Mouse (Mus musculus): ENCODE measurements around the gene Palm2. TPM values are rescaled to one million over a fixed set of nuclear protein-coding genes. Genes with fewer than 3 reads are reported as not detected.

Gene Palm2
- polyA plus RNA-seq, 1 experiment = 5.2 TPM

DNA sequence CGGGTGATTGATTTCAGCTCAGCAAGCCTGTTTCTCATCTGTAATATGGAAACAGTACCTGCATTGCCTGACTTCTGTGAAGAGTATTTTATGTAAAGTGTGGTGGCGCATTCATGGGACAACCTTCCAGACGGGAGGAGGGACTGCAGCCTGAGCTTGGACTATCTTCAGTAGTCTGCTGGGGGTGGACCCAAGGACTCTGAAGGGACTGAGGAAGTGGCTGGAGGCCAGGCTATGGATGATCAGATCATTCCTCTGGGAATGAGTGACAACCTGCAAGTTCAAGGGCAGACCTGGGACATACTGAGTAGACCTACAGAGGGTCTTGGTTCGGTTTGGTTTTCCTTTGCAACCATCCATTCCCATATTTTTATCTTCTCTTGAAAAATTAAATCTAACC lies 288.2 kb downstream of the Palm2 start:
- Histone ChIP-seq H3K36me3 (ENCODE audit: control insufficient read depth, insufficient read depth) (peaks cover 8% of the 10 kb centered on the region), H3K79me2 (ENCODE audit: control insufficient read depth, insufficient read depth) (peaks cover 5% of the 10 kb centered on the region), H3K27me3 (ENCODE audit: control insufficient read depth, insufficient read depth, insufficient read length) (no peaks in the 10 kb centered on the region), H3K4me3 (no peak overlapping the region), H3ac (ENCODE audit: control insufficient read depth, insufficient read length) (no peak overlapping the region), H3K4me2 (ENCODE audit: low read depth) (no peak overlapping the region)
- no peak for TF ChIP-seq MYOG (IDR thresholded peaks at IDR 0.05; ENCODE audit: control insufficient read depth in 1 of 3, insufficient read depth in 1 of 3, insufficient read length in 2 of 3, low read depth in 2 of 3)
- TF ChIP-seq TCF12 (IDR thresholded peaks at IDR 0.05; ENCODE audit: insufficient read depth, poor library complexity, severe bottlenecking) = no peak
- no peak for TF ChIP-seq MYOD1 (IDR thresholded peaks at IDR 0.05; ENCODE audit: control insufficient read depth in 1 of 3, insufficient read length in 2 of 3, low read depth in 2 of 3)
- no peak for TF ChIP-seq POLR2AphosphoS2 (IDR thresholded peaks at IDR 0.05; ENCODE audit: insufficient read length, low read depth)
- no peak for TF ChIP-seq E2F4 (IDR thresholded peaks at IDR 0.05; ENCODE audit: insufficient read depth)
- TF ChIP-seq SRF (IDR thresholded peaks at IDR 0.05; ENCODE audit: control insufficient read depth, insufficient read length, low read depth) = no peak
- no peak for TF ChIP-seq POLR2A (IDR thresholded peaks at IDR 0.05; ENCODE audit: insufficient read length, low read depth)

DNA sequence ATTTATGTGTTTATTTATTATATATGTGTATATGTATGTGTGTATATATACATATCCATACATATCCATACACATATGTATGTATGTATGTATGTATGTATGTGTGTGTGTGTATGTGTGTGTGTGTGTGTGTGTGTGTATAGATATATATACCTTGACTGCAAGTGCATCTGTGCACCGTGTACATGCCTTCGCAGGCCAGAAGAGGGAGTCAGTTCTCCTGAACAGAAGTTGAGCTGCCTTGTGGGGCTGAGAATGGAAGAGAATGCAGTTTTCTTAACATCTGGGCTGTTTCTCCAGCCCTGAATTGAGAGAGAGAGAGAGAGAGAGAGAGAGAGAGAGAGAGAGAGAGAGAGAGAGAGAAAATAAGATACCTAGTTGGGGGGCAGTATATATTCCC lies 289.6 kb downstream of the Palm2 start:
- Histone ChIP-seq H3K27me3 (ENCODE audit: control insufficient read depth, insufficient read depth, insufficient read length) (no peaks in the 10 kb centered on the region), H3ac (ENCODE audit: control insufficient read depth, insufficient read length) (no peak overlapping the region), H3K4me2 (ENCODE audit: low read depth) (no peak overlapping the region), H3K79me2 (ENCODE audit: control insufficient read depth, insufficient read depth) (no peaks in the 10 kb centered on the region), H3K4me3 (no peak overlapping the region), H3K36me3 (ENCODE audit: control insufficient read depth, insufficient read depth) (no peaks in the 10 kb centered on the region)
- TF ChIP-seq REST (IDR thresholded peaks at IDR 0.05; ENCODE audit: insufficient read depth, insufficient read length) (no peak), MAX (IDR thresholded peaks at IDR 0.05; ENCODE audit: low read depth) (no peak), MYOG (IDR thresholded peaks at IDR 0.05; ENCODE audit: control insufficient read depth in 1 of 3, insufficient read depth in 1 of 3, insufficient read length in 2 of 3, low read depth in 2 of 3) (no peak), TCF3 (IDR thresholded peaks at IDR 0.05; ENCODE audit: insufficient read length, low read depth) (no peak), POLR2A (IDR thresholded peaks at IDR 0.05; ENCODE audit: insufficient read length, low read depth) (no peak), SRF (IDR thresholded peaks at IDR 0.05; ENCODE audit: control insufficient read depth, insufficient read length, low read depth) (no peak), E2F4 (IDR thresholded peaks at IDR 0.05; ENCODE audit: insufficient read depth) (no peak), CEBPB (IDR thresholded peaks at IDR 0.05; ENCODE audit: insufficient read depth, poor library complexity, severe bottlenecking) (no peak), TCF12 (IDR thresholded peaks at IDR 0.05; ENCODE audit: insufficient read depth, poor library complexity, severe bottlenecking) (no peak), POLR2AphosphoS2 (IDR thresholded peaks at IDR 0.05; ENCODE audit: insufficient read length, low read depth) (no peak), USF1 (IDR thresholded peaks at IDR 0.05; ENCODE audit: low read depth) (no peak), MYOD1 (IDR thresholded peaks at IDR 0.05; ENCODE audit: control insufficient read depth in 1 of 3, insufficient read length in 2 of 3, low read depth in 2 of 3) (no peak)

DNA sequence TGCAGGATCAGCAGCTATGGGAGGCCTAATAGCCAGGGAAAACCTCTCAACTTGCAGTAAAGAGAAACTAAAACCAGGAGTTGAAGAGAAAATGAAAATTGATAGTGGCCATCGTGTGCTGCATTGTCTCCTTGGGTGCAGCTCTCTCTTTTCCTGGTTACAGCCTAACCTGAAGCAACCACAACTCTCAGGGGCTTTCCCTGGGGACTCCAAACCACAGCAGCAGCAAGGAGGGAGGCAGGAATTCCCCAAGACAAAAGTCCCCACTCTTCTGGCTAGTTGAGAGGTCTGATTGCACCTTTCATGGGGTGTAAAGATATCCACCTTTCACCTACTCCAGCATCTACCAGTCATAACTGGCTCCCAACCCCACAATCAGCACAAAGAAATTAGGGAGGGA lies 291.5 kb downstream of the Palm2 start:
- Histone ChIP-seq H3K36me3 (ENCODE audit: control insufficient read depth, insufficient read depth) (no peaks in the 10 kb centered on the region), H3K27me3 (ENCODE audit: control insufficient read depth, insufficient read depth, insufficient read length) (no peaks in the 10 kb centered on the region), H3K79me2 (ENCODE audit: control insufficient read depth, insufficient read depth) (no peaks in the 10 kb centered on the region), H3K4me3 (no peak overlapping the region), H3ac (ENCODE audit: control insufficient read depth, insufficient read length) (no peak overlapping the region), H3K4me2 (ENCODE audit: low read depth) (no peak overlapping the region)
- no peak for TF ChIP-seq MYOG (IDR thresholded peaks at IDR 0.05; ENCODE audit: control insufficient read depth in 1 of 3, insufficient read depth in 1 of 3, insufficient read length in 2 of 3, low read depth in 2 of 3)
- TF ChIP-seq SRF (IDR thresholded peaks at IDR 0.05; ENCODE audit: control insufficient read depth, insufficient read length, low read depth) = no peak
- TF ChIP-seq TCF12 (IDR thresholded peaks at IDR 0.05; ENCODE audit: insufficient read depth, poor library complexity, severe bottlenecking) = no peak
- no peak for TF ChIP-seq MYOD1 (IDR thresholded peaks at IDR 0.05; ENCODE audit: control insufficient read depth in 1 of 3, insufficient read length in 2 of 3, low read depth in 2 of 3)
- no peak for TF ChIP-seq REST (IDR thresholded peaks at IDR 0.05; ENCODE audit: insufficient read depth, insufficient read length)
- no peak for TF ChIP-seq CEBPB (IDR thresholded peaks at IDR 0.05; ENCODE audit: insufficient read depth, poor library complexity, severe bottlenecking)
- no peak for TF ChIP-seq MAX (IDR thresholded peaks at IDR 0.05; ENCODE audit: low read depth)
- no peak for TF ChIP-seq POLR2AphosphoS2 (IDR thresholded peaks at IDR 0.05; ENCODE audit: insufficient read length, low read depth)

DNA sequence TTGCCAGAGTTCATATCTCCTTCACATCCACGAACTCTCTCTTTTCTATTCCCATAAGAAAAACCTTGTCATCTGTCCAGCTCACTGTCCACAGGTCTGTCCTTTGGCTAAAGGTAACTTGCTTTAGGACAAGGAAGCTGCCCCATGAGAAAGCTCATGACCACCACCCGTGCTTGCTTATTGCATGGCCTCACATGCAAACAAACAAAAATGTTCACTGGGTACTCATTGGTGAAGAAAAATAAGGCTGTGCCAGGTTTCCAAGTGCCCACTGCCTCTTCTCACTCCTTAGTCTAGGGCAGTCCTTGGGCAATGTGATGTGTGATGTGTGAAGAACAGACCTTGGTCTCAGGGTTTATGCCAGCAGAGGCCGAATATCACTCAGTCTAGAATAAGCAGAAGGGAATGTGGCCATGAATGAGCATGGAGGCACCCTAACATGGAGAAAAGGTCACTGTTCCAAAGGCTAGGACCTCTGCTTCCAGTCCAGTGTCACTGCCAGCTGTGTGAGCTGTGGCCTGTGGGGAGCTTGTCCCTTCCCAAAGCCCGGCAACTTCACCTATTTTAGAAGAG lies 294.6 kb downstream of the Palm2 start:
- H3K4me2 ChIP-seq (ENCODE audit: low read depth) = no peak overlapping the region
- H3K4me3 ChIP-seq = no peak overlapping the region
- H3K27me3 ChIP-seq (ENCODE audit: control insufficient read depth, insufficient read depth, insufficient read length) = no peaks in the 10 kb centered on the region
- TF ChIP-seq MYOG (IDR thresholded peaks at IDR 0.05; ENCODE audit: control insufficient read depth in 1 of 3, insufficient read depth in 1 of 3, insufficient read length in 2 of 3, low read depth in 2 of 3) = no peak
- no peaks in the 10 kb centered on the region for H3K79me2 ChIP-seq (ENCODE audit: control insufficient read depth, insufficient read depth)
- no peak overlapping the region for H3ac ChIP-seq (ENCODE audit: control insufficient read depth, insufficient read length)
- H3K36me3 ChIP-seq (ENCODE audit: control insufficient read depth, insufficient read depth) = no peaks in the 10 kb centered on the region

DNA sequence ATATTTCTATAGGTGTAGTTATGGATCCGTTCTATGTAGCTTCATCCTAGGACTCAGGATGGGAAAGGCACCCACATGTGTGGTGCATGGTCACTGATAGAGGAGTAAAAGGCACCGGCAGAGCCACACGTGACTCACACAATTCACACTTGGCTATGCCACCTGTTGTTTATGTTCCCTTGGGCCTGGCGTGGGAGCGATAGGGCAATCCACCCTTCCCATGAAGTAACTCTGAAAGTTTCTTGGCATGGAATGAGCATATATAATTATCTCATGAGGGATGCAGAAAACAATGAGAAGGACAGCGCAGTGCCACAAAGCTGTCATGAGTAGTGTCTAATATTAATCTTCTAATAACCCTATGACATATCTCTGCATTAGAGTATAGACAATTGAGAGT lies 296.0 kb downstream of the Palm2 start:
- H3K4me2 ChIP-seq (ENCODE audit: low read depth) = peak overlapping the region; percentile 50
- no peaks in the 10 kb centered on the region for H3K79me2 ChIP-seq (ENCODE audit: control insufficient read depth, insufficient read depth)
- no peaks in the 10 kb centered on the region for H3K36me3 ChIP-seq (ENCODE audit: control insufficient read depth, insufficient read depth)
- H3ac ChIP-seq (ENCODE audit: control insufficient read depth, insufficient read length) = no peak overlapping the region
- no peaks in the 10 kb centered on the region for H3K27me3 ChIP-seq (ENCODE audit: control insufficient read depth, insufficient read depth, insufficient read length)
- TF ChIP-seq MYOG (IDR thresholded peaks at IDR 0.05; ENCODE audit: control insufficient read depth in 1 of 3, insufficient read depth in 1 of 3, insufficient read length in 2 of 3, low read depth in 2 of 3) = peak in 1 of 3 experiments; percentile 72
- peak in 2 of 3 experiments; percentile 48 to 75 for TF ChIP-seq MYOD1 (IDR thresholded peaks at IDR 0.05; ENCODE audit: control insufficient read depth in 1 of 3, insufficient read length in 2 of 3, low read depth in 2 of 3)
- TF ChIP-seq TCF3 (IDR thresholded peaks at IDR 0.05; ENCODE audit: insufficient read length, low read depth) = peak; percentile 4
- TF ChIP-seq POLR2AphosphoS2 (IDR thresholded peaks at IDR 0.05; ENCODE audit: insufficient read length, low read depth) = no peak
- TF ChIP-seq CEBPB (IDR thresholded peaks at IDR 0.05; ENCODE audit: insufficient read depth, poor library complexity, severe bottlenecking) = no peak
- H3K4me3 ChIP-seq = no peak overlapping the region

All from myocyte (in vitro differentiated cells).